Mouse (Mus musculus) liver, embryonic 14.5 days (tissue): ENCODE data around the gene Cog2. TPM values are rescaled to one million over a fixed set of nuclear protein-coding genes. Genes with fewer than 3 reads are reported as not detected.

Experiments used
- ATAC-seq: fragments of 200-750 bp; cut with Nextera tagmentation; 2 replicates; pipeline ENCODE4 v1.8.0; 2017; ENCODE audit warnings: moderate number of reproducible peaks, mild to moderate bottlenecking, moderate library complexity; ENCODE audit not compliant: insufficient read depth
- DNase-seq, 3 experiments: peaks; one replicate each; pipeline ENCODE4 v3.0.0-alpha.2; 2012 to 2013; ENCODE audit warnings: low read depth in 3 of 3, low spot score in 3 of 3
- H3K27ac ChIP-seq: fragments of 300-500 bp; sonication (generic); 2 replicates; pipeline ENCODE4 v1.5.1; 2014; ENCODE audit warnings: moderate library complexity, mild to moderate bottlenecking, control low read depth, inconsistent platforms
- H3K27me3 ChIP-seq: fragments of 300-500 bp; sonication (generic); 2 replicates; pipeline ENCODE4 v1.6.1; 2014; ENCODE audit warnings: mild to moderate bottlenecking, low read length, moderate library complexity; ENCODE audit not compliant: control insufficient read depth, insufficient read depth
- H3K36me3 ChIP-seq: fragments of 300-500 bp; sonication (generic); replicated peaks from 2 replicates; pipeline ENCODE4 v1.6.1; 2014; ENCODE audit warnings: low read depth; ENCODE audit not compliant: control insufficient read depth, insufficient read depth
- H3K4me1 ChIP-seq, 2 experiments: fragments of 200-500 bp in 1 of 2; fragments of 300-500 bp in 1 of 2; sonication (generic) in 1 of 2; replicated peaks; 2 replicates each; pipeline ENCODE4 v1.6.1; 2012 to 2014; ENCODE audit warnings: antibody characterized with exemption in 1 of 2, inconsistent platforms in 1 of 2, low read length in 1 of 2; ENCODE audit not compliant: control insufficient read depth in 2 of 2, insufficient read depth in 2 of 2
- H3K4me2 ChIP-seq: fragments of 300-500 bp; sonication (generic); 2 replicates; pipeline ENCODE4 v1.6.1; 2014; ENCODE audit warnings: low read depth, mild to moderate bottlenecking, control low read depth, moderate library complexity
- H3K4me3 ChIP-seq, 2 experiments: fragments of 200-500 bp in 1 of 2; fragments of 300-500 bp in 1 of 2; sonication (generic) in 1 of 2; 2 replicates each; pipeline ENCODE4 v1.5.1; 2012 to 2014; ENCODE audit warnings: low read depth in 2 of 2, low read length in 2 of 2, mild to moderate bottlenecking in 2 of 2, control low read depth in 1 of 2, inconsistent platforms in 1 of 2, moderate library complexity in 1 of 2; ENCODE audit not compliant: insufficient read depth in 1 of 2
- H3K9ac ChIP-seq: fragments of 300-500 bp; sonication (generic); replicated peaks from 2 replicates; pipeline ENCODE4 v1.6.1; 2014; ENCODE audit warnings: mild to moderate bottlenecking, control low read depth, moderate library complexity
- H3K9me3 ChIP-seq: fragments of 300-500 bp; sonication (generic); 2 replicates; pipeline ENCODE4 v1.6.1; 2016; ENCODE audit warnings: low read length, mixed read lengths; ENCODE audit not compliant: control insufficient read depth
- CTCF ChIP-seq: IDR thresholded peaks from 2 replicates; pipeline ENCODE4 v1.5.1; 2016; ENCODE audit warnings: antibody characterized with exemption, low read depth, control low read depth
- EP300 ChIP-seq: IDR thresholded peaks from 2 replicates; pipeline ENCODE4 v1.6.1; 2016; ENCODE audit warnings: antibody characterized with exemption, low read depth
- WGBS: fragments of 180-500 bp; shearing (Covaris S2); extraction: QIAGEN DNeasy Blood & Tissue Kit; methylation state at CpG from one replicate; pipeline ENCODE4 v1.1.7; 2014; ENCODE audit not compliant: insufficient replicate concordance; 5-methylcytosine and 5-hydroxymethylcytosine counted together
- polyA plus RNA-seq, 2 experiments: library from polyadenylated mRNA; depleted of rRNA in 1 of 2; stranded (reverse) in 1 of 2; unstranded in 1 of 2; fragments of >200 nt; fragmentation: Nextera tagmentation in 1 of 2; extraction: Ambion mirVana in 1 of 2; gene quantifications; 2 replicates each; pipeline versions ENCODE4 v1.2.1 to v1.2.3; 2012 to 2014

Cog2 gene
- polyA plus RNA-seq, 2 experiments: 10.0 to 15.0 TPM

DNA sequence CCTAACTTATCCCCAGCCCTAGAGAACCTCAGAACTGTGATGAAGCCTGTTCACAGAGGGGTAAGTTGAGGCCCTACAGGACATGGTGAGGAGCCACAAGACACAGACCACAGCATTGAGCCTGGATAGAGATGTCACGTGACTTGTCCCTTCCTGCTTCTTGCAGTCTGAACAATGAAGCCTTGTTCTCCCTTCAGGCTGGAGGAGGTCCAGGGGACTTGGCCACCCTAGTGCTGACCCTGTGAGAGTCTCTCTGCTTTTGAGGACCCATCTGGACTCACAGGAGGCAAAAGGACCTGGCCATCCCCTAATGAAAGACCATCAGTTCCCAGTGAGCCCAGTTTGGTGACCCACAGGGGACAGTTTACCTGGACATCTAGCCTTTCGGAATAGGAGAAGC is 48.5 kb downstream of the Cog2 start:
- Histone ChIP-seq H3K4me2 (peak overlapping the region; percentile 46), H3K4me1 (peaks cover 0 to 31% of the 10 kb centered on the region in 2 experiments; a peak in 2 of 4 replicates), H3K9me3 (no peaks in the 10 kb centered on the region), H3K36me3 (no peaks in the 10 kb centered on the region), H3K9ac (no peak overlapping the region), H3K4me3 (peak overlapping the region; percentile 26 to 32), H3K27ac (no peak overlapping the region), H3K27me3 (no peaks in the 10 kb centered on the region)
- no peak for ATAC-seq
- TF ChIP-seq CTCF: no peak
- no peak for TF ChIP-seq EP300
- WGBS: 53% methylated on average over 2 of the region's 2 CpGs
- no peak for DNase-seq

GRCm38 (mm10) chr8:124569593-124569992 is 49.0 kb downstream of the Cog2 start, which contains the start of gene Agt:
Agt (minus strand) TSS chr8:124569706.
- no peak for TF ChIP-seq CTCF
- no peak for TF ChIP-seq EP300
- H3K4me2 ChIP-seq: peak within 1 kb of the TSS; percentile 46
- no peaks in the 10 kb centered on the region for H3K9me3 ChIP-seq
- peak; percentile 13 to 26 (median 18) for DNase-seq
- H3K36me3 ChIP-seq: no peaks in the 10 kb centered on the region
- H3K27me3 ChIP-seq: no peaks in the 10 kb centered on the region
- H3K4me3 ChIP-seq: peak within 1 kb of the TSS; percentile 26 to 32
- no peak within 1 kb of the TSS for H3K27ac ChIP-seq
- peaks cover 0 to 31% of the 10 kb centered on the region in 2 experiments; a peak in 2 of 4 replicates for H3K4me1 ChIP-seq
- ATAC-seq: peak; percentile 26; the same call in 1 of the 2 replicates
- WGBS: 49% methylated on average over 2 of the region's 2 CpGs
- no peak within 1 kb of the TSS for H3K9ac ChIP-seq

DNA sequence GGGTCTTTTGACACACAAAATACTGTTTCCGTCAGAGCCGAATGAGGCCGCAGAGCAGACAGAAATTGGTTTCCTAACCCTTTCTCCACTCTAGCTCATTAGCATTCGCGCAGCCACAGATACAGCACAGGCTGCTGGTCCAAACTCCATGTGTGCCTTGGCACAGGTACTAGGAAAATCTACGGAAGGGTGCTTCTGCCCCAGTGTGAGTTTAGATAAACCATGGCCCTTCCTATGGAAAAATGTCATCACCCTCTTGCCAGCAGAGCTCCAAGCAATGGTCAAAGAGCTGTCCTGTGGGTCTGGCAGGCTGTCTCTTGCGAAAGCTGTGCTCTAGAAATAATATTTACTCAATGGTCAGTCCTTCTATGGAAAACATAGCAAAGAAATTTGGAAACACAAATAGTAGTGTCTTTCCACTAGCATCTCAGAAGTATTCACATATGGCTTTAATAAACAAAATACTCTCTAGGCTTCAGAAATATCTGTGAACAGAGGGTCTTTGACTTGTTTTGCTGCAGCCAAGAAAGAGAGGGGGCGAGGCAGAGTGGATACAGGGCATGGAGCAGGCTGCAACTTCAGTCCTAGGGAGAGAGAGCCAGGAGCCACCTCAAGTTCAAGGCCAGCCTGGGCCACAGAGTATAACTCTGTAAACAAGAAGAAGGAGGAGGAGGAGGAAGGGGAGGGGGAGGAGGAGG is 51.3 kb downstream of the Cog2 start:
- 62% methylated on average over 8 of the region's 8 CpGs for WGBS

GRCm38 (mm10) chr8:124572430-124572775 is 51.8 kb downstream of the Cog2 start:
- Histone ChIP-seq H3K36me3 (no peaks in the 10 kb centered on the region), H3K4me1 (peaks cover 0 to 28% of the 10 kb centered on the region in 2 experiments; a peak in 2 of 4 replicates), H3K9me3 (no peaks in the 10 kb centered on the region), H3K4me3 (no peak overlapping the region), H3K27me3 (no peaks in the 10 kb centered on the region), H3K9ac (no peak overlapping the region), H3K27ac (no peak overlapping the region), H3K4me2 (no peak overlapping the region)
- ATAC-seq: no peak
- DNase-seq: no peak
- TF ChIP-seq CTCF: no peak
- no peak for TF ChIP-seq EP300

More for the DNA sequence above, 51.3 kb downstream of the Cog2 start:
- no peak overlapping the region for H3K4me2 ChIP-seq
- H3K27ac ChIP-seq: no peak overlapping the region; the same call in 1 of the 2 replicates
- H3K9me3 ChIP-seq: no peaks in the 10 kb centered on the region
- no peaks in the 10 kb centered on the region for H3K27me3 ChIP-seq
- H3K4me1 ChIP-seq: peaks cover 0 to 29% of the 10 kb centered on the region in 2 experiments; a peak in 2 of 4 replicates
- TF ChIP-seq CTCF (no peak), EP300 (no peak)
- ATAC-seq: peak; percentile 52
- no peak overlapping the region for H3K9ac ChIP-seq
- H3K4me3 ChIP-seq: no peak overlapping the region
- peak; percentile 16 to 37 (median 27) for DNase-seq
- no peaks in the 10 kb centered on the region for H3K36me3 ChIP-seq

DNA sequence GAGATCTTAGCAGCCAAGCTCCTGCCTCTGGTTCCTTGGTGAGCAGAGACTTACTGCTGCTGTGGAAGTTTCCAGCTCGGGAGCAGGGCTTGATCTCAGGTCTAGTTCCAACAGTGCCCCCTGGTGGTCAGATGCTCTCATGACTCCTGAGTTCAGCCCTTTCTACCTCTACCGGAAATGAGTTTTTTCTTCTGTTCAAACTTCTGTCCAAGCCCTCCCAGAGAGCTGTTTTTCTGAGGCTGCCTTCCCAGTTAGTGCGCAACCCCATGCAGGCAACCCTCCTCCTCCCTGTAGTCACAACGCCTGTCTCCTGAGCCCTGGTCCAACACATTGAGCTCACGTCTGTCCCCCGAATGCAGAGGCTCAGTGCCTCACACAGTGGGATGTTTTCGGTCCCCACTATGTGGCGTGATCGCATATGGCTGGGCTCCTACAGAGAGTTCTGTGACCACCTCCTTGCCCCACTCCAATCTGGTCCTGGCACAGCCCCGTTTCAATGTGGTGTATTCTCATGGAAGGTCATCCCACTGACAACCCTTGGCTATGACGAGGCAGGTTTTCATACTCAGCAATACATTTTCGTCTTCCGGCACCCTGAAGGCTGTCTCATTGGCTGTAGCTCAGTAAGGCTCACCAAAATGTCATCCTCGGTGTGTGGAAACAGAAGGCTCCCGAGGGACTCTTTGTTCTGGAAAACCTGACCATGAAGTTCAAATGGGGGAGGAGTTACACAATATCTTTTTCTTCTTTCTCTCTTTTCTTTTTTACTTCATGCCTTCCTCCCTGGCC is 53.2 kb downstream of the Cog2 start:
- Histone ChIP-seq H3K4me2 (no peak overlapping the region), H3K9me3 (no peaks in the 10 kb centered on the region), H3K4me3 (no peak overlapping the region), H3K36me3 (no peaks in the 10 kb centered on the region), H3K4me1 (peaks cover 0 to 28% of the 10 kb centered on the region in 2 experiments; a peak in 2 of 4 replicates), H3K27me3 (no peaks in the 10 kb centered on the region), H3K27ac (no peak overlapping the region), H3K9ac (no peak overlapping the region)
- DNase-seq (peak; percentile 48 to 58 (median 55)), ATAC-seq (no peak)
- TF ChIP-seq CTCF (peak; percentile 88), EP300 (no peak)
- 46% methylated on average over 15 of the region's 15 CpGs for WGBS
